Mouse (Mus musculus) MEL (cell line): ENCODE data around the gene Il3ra.

Source experiments
- CHD2 ChIP-seq: IDR thresholded peaks from 2 replicates; pipeline ENCODE4 v1.6.1; 2011; ENCODE audit warnings: low read length, improper control_type of control experiment
- CTCF ChIP-seq, 3 experiments: IDR thresholded peaks in 2 of 3; conservative IDR thresholded peaks in 1 of 3; 2 replicates each; pipeline ENCODE4 v1.5.1; 2011 to 2012; ENCODE audit warnings: low read length in 3 of 3, low read depth in 2 of 3, mild to moderate bottlenecking in 2 of 3, improper control_type of control experiment in 1 of 3, inconsistent platforms in 1 of 3, mixed read lengths in 1 of 3, moderate library complexity in 1 of 3; ENCODE audit not compliant: control insufficient read depth in 1 of 3, insufficient read depth in 1 of 3, poor library complexity in 1 of 3, severe bottlenecking in 1 of 3
- EP300 ChIP-seq, 2 experiments: IDR thresholded peaks; 2 replicates each; pipeline ENCODE4 v1.6.1; 2011; ENCODE audit warnings: improper control_type of control experiment in 2 of 2, low read length in 2 of 2, low read depth in 1 of 2, mild to moderate bottlenecking in 1 of 2
- HCFC1 ChIP-seq: IDR thresholded peaks from 2 replicates; pipeline ENCODE4 v1.6.1; 2012; ENCODE audit warnings: low read depth, mild to moderate bottlenecking, inconsistent platforms, low read length, improper control_type of control experiment, moderate library complexity
- MAFK ChIP-seq: IDR thresholded peaks from 2 replicates; pipeline ENCODE4 v1.6.1; 2011; ENCODE audit warnings: low read depth, mild to moderate bottlenecking, low read length, improper control_type of control experiment, borderline replicate concordance
- MAX ChIP-seq: IDR thresholded peaks from 2 replicates; pipeline ENCODE4 v1.6.1; 2011; ENCODE audit warnings: low read length, improper control_type of control experiment
- MEF2A ChIP-seq: IDR thresholded peaks from 2 replicates; pipeline ENCODE4 v1.6.1; 2014; ENCODE audit warnings: low read depth, mild to moderate bottlenecking, inconsistent platforms, low read length, improper control_type of control experiment; ENCODE audit not compliant: poor library complexity, insufficient replicate concordance, severe bottlenecking; ENCODE audit errors: extremely low read depth
- MYC ChIP-seq: IDR thresholded peaks from 2 replicates; pipeline ENCODE4 v1.6.1; 2011; ENCODE audit warnings: low read depth, mild to moderate bottlenecking, low read length, improper control_type of control experiment, moderate library complexity
- POLR2A ChIP-seq, 2 experiments: IDR thresholded peaks; 2 replicates each; pipeline ENCODE4 v1.6.1; 2011 to 2012; ENCODE audit warnings: low read length in 2 of 2, mild to moderate bottlenecking in 2 of 2, control low read depth in 1 of 2, improper control_type of control experiment in 1 of 2, low read depth in 1 of 2, moderate library complexity in 1 of 2; ENCODE audit not compliant: control insufficient read depth in 1 of 2, insufficient read depth in 1 of 2, poor library complexity in 1 of 2
- SIN3A ChIP-seq: IDR thresholded peaks from 2 replicates; pipeline ENCODE4 v1.6.1; 2012; ENCODE audit warnings: low read length, improper control_type of control experiment, inconsistent platforms
- TBP ChIP-seq: IDR thresholded peaks from 2 replicates; pipeline ENCODE4 v1.8.0; 2011; ENCODE audit warnings: low read depth, low read length, improper control_type of control experiment
- TCF12 ChIP-seq: IDR thresholded peaks from 2 replicates; pipeline ENCODE4 v1.6.1; 2014; ENCODE audit warnings: low read depth, mild to moderate bottlenecking, inconsistent platforms, low read length, improper control_type of control experiment, moderate library complexity

DNA sequence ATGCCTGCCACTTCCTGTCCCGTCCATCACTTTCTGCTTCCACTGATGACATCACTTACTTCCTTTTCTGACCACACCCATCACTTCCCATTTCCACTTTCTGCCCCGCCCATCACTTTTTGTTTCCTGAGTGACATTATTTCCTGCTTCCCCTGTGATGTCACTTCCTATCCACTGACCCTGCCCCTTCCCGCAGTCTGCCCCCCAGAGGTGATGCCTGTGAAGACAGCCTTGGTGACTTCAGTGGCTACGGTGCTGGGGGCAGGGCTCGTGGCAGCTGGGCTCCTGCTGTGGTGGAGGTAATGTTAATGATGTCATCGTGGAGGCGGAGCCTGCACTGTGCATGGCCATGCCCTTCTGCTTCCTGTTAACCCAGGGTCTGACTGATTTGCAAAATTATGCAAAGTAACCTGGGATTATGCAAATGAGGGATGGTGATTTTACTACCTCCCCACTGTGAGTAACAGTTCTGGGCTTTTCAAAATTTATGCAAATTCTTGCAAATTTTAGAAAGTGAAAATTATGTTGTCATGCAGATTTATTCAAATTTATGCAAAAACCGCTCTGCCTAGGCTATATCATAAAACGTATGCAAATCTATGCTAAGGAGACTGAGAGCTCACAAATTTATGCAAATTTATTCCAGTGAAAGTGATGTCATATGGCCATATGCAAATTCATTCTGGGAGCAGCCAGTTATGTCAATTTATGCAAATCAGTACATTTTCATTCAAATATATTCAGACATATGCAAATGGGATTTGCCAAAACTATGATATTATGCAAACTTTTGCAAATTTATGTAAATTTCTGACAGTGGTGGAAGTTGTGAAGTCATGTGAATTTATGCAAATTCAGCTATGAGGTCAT is 5.9 kb downstream of the Il3ra start:
- no peak for TF ChIP-seq CTCF (IDR thresholded peaks at IDR 0.05 in 2 of 3, conservative IDR thresholded peaks at IDR 0.05 in 1 of 3; ENCODE audit: control insufficient read depth in 1 of 3, insufficient read depth in 1 of 3, low read depth in 2 of 3, low read length in 3 of 3, poor library complexity in 1 of 3, severe bottlenecking in 1 of 3)
- no peak for TF ChIP-seq MEF2A
- no peak for TF ChIP-seq TBP
- no peak for TF ChIP-seq HCFC1
- no peak for TF ChIP-seq POLR2A (IDR thresholded peaks at IDR 0.05; ENCODE audit: control insufficient read depth in 1 of 2, insufficient read depth in 1 of 2, low read depth in 1 of 2, low read length in 2 of 2, poor library complexity in 1 of 2)
- TF ChIP-seq MAX: no peak
- TF ChIP-seq CHD2: no peak
- no peak for TF ChIP-seq TCF12
- no peak for TF ChIP-seq SIN3A
- no peak for TF ChIP-seq MYC
- TF ChIP-seq MAFK: no peak
- TF ChIP-seq EP300 (IDR thresholded peaks at IDR 0.05; ENCODE audit: low read depth in 1 of 2, low read length in 2 of 2): no peak
